Mouse (Mus musculus) brain, embryonic 14.5 days (tissue): ENCODE data around the gene Tob2.

Source experiments
- CTCF ChIP-seq: fragments of 200-500 bp; IDR thresholded peaks from 2 replicates; pipeline ENCODE4 v1.5.1; 2012; ENCODE audit warnings: inconsistent platforms, mild to moderate bottlenecking, moderate library complexity, borderline replicate concordance; ENCODE audit not compliant: insufficient read depth, insufficient read length; ENCODE audit errors: extremely low read depth
- POLR2A ChIP-seq: fragments of 200-500 bp; IDR thresholded peaks from 2 replicates; pipeline ENCODE4 v1.6.1; 2012; ENCODE audit warnings: mild to moderate bottlenecking, inconsistent platforms, borderline replicate concordance; ENCODE audit not compliant: poor library complexity, insufficient read depth, insufficient read length, severe bottlenecking; ENCODE audit errors: extremely low read depth

- no peak for TF ChIP-seq POLR2A
- TF ChIP-seq CTCF, result no peak
Observed at GRCm38 (mm10) chr15:81842275-81842674, 16.3 kb downstream of the Tob2 start.
